Mouse (Mus musculus): ENCODE measurements around the gene Ccdc187. TPM values are rescaled to one million over a fixed set of nuclear protein-coding genes. Genes with fewer than 3 reads are reported as not detected.
A peak's percentile ranks its signal among the peaks of the same experiment; 100 is the strongest.

Gene Ccdc187
- total and polyA plus RNA-seq, 2 experiments: under 0.01 TPM; not detected in 1

DNA sequence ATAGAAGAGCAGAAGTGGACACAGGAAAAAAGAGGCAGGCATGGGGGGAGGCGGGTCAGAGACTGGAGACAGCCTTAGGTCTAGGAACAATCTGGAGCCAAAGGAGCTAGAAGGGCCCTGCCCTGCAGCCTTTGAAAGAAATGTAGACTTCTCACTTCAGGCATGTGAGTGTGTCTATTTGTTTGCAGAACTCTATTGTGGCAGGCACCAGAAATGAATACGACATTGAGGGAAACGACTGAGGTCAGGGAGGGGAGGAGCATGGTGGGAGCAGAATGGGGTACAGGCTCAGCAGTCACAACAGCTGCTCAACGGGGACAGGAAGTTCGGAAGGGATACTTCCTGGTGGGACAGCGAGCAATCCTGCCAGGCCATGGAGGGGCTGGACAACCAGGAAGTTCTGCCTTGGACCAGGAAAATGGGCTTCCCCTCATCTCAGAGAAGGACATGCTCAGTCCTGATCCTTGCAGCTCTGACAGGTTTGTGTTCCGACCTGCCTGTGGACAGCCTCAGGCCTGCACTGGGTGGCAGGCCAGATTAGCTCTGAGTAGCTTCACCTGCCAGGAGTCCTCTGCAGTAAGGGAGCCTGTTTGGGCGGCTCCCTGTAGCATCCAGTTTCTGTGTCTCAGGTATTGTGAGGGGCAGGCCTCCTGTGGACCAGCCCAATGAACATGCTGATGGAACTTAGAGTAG lies 41.7 kb downstream of the Ccdc187 start:
- H3K79me2 ChIP-seq (ENCODE audit: control insufficient read depth, insufficient read depth, low read length): no peaks in the 10 kb centered on the region
- TF ChIP-seq CTCF (IDR thresholded peaks at IDR 0.05; ENCODE audit: low read depth, low read length) (no peak), POLR2A (IDR thresholded peaks at IDR 0.05; ENCODE audit: extremely low read depth, insufficient read depth, low read length) (no peak)
- WGBS: 62% methylated on average over 8 of the region's 8 CpGs
- no peak for DNase-seq (ENCODE audit: extremely low read depth, low read depth, low spot score)
- no peak overlapping the region for H3K4me3 ChIP-seq (ENCODE audit: insufficient read depth, low read depth, low read length)
- H3K27me3 ChIP-seq (ENCODE audit: control insufficient read depth, insufficient read depth, low read length): no peaks in the 10 kb centered on the region
- H3K9ac ChIP-seq (ENCODE audit: low read depth, low read length): no peak overlapping the region
- no peak overlapping the region for H3K27ac ChIP-seq (replicated peaks; ENCODE audit: insufficient read depth, low read depth, low read length)
- H3K4me1 ChIP-seq (ENCODE audit: control insufficient read depth, insufficient read depth, low read length): no peaks in the 10 kb centered on the region
- no peaks in the 10 kb centered on the region for H3K36me3 ChIP-seq (ENCODE audit: control insufficient read depth, insufficient read depth, low read length)

DNA sequence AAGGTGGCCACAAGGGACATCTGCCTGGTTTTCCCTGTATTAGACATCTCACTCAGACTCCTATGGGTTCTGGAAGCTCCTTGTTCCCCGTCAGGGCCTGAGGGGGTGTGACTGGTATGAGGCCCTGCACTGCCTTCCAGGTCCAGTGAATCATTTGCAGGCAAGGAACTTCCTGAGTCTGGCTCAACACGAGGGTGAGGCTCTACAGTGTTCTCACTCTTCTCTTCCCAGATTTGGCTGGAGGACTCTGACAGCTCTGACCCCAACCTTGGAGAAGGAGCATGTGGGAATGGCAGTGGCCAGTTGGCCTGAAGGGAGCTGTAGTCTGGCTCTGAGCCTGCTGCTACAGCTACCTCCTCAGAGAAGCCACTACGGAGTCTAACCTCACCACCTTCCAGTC lies 46.8 kb downstream of the Ccdc187 start:
- WGBS: 57% methylated on average over 3 of the region's 3 CpGs

DNA sequence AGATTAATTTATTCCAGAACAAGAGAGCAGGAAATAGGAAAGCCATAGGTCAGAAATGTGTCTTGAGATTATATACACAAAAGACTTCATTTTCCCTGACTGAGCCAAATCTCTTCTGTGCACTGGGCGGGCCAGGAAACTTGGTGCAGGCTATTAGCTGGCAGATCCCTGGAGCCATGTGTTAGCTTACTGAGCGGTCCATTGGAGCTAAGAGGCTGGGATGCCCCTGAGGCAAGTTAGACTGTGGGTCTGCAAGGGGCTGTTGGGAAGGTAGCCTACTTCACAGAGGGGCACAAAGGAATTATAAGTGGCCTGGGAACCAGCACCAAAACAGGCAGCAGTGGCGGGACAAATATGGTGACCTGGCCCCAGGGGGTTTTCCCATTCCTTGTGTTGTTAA lies 53.5 kb downstream of the Ccdc187 start:
- H3K4me1 ChIP-seq (ENCODE audit: control insufficient read depth, insufficient read depth, low read length): peaks cover 3% of the 10 kb centered on the region
- 71% methylated on average over 3 of the region's 3 CpGs for WGBS
- no peak for TF ChIP-seq POLR2A (IDR thresholded peaks at IDR 0.05; ENCODE audit: extremely low read depth, insufficient read depth, low read length)

More for the DNA sequence above, 46.8 kb downstream of the Ccdc187 start:
- no peak for TF ChIP-seq CTCF (IDR thresholded peaks at IDR 0.05; ENCODE audit: low read depth, low read length)
- no peak for TF ChIP-seq POLR2A (IDR thresholded peaks at IDR 0.05; ENCODE audit: extremely low read depth, insufficient read depth, low read length)
- DNase-seq (ENCODE audit: extremely low read depth, low read depth, low spot score): no peak
- no peaks in the 10 kb centered on the region for H3K4me1 ChIP-seq (ENCODE audit: control insufficient read depth, insufficient read depth, low read length)
- no peak overlapping the region for H3K4me3 ChIP-seq (ENCODE audit: insufficient read depth, low read depth, low read length)
- no peaks in the 10 kb centered on the region for H3K79me2 ChIP-seq (ENCODE audit: control insufficient read depth, insufficient read depth, low read length)
- no peak overlapping the region for H3K27ac ChIP-seq (replicated peaks; ENCODE audit: insufficient read depth, low read depth, low read length)
- H3K27me3 ChIP-seq (ENCODE audit: control insufficient read depth, insufficient read depth, low read length): no peaks in the 10 kb centered on the region
- H3K36me3 ChIP-seq (ENCODE audit: control insufficient read depth, insufficient read depth, low read length): no peaks in the 10 kb centered on the region
- H3K9ac ChIP-seq (ENCODE audit: low read depth, low read length): no peak overlapping the region

DNA sequence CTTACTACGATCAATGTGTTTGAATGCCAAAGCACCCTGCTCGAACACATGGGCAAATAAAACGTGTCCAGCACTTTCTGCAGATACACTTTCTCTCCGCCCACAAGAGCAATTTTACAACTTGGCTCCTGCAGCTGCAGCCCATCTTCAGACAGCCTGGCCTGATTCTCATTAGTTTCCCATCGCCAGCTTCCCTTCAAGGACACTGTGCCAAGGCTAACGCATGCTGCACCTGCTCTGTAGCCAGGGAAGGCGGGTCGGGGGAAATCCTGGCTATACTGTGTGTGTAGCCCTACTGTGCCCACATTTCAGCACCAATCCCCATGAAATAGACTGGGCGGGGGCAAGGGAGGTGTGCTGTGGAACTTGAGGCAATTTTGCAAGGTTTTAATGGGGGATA lies 54.0 kb downstream of the Ccdc187 start:
- no peak overlapping the region for H3K4me3 ChIP-seq (ENCODE audit: insufficient read depth, low read depth, low read length)
- H3K36me3 ChIP-seq (ENCODE audit: control insufficient read depth, insufficient read depth, low read length): no peaks in the 10 kb centered on the region
- 48% methylated on average over 9 of the region's 9 CpGs for WGBS
- no peaks in the 10 kb centered on the region for H3K27me3 ChIP-seq (ENCODE audit: control insufficient read depth, insufficient read depth, low read length)
- no peak for DNase-seq (ENCODE audit: extremely low read depth, low read depth, low spot score)
- H3K4me1 ChIP-seq (ENCODE audit: control insufficient read depth, insufficient read depth, low read length): peaks cover 3% of the 10 kb centered on the region
- no peak overlapping the region for H3K9ac ChIP-seq (ENCODE audit: low read depth, low read length)
- no peaks in the 10 kb centered on the region for H3K79me2 ChIP-seq (ENCODE audit: control insufficient read depth, insufficient read depth, low read length)
- TF ChIP-seq CTCF (IDR thresholded peaks at IDR 0.05; ENCODE audit: low read depth, low read length) (no peak), POLR2A (IDR thresholded peaks at IDR 0.05; ENCODE audit: extremely low read depth, insufficient read depth, low read length) (no peak)
- H3K27ac ChIP-seq (replicated peaks; ENCODE audit: insufficient read depth, low read depth, low read length): no peak overlapping the region

More for the DNA sequence above, 53.5 kb downstream of the Ccdc187 start:
- Histone ChIP-seq H3K9ac (ENCODE audit: low read depth, low read length) (no peak overlapping the region), H3K27ac (replicated peaks; ENCODE audit: insufficient read depth, low read depth, low read length) (no peak overlapping the region), H3K27me3 (ENCODE audit: control insufficient read depth, insufficient read depth, low read length) (no peaks in the 10 kb centered on the region), H3K36me3 (ENCODE audit: control insufficient read depth, insufficient read depth, low read length) (no peaks in the 10 kb centered on the region), H3K4me3 (ENCODE audit: insufficient read depth, low read depth, low read length) (no peak overlapping the region), H3K79me2 (ENCODE audit: control insufficient read depth, insufficient read depth, low read length) (no peaks in the 10 kb centered on the region)
- no peak for DNase-seq (ENCODE audit: extremely low read depth, low read depth, low spot score)

DNA sequence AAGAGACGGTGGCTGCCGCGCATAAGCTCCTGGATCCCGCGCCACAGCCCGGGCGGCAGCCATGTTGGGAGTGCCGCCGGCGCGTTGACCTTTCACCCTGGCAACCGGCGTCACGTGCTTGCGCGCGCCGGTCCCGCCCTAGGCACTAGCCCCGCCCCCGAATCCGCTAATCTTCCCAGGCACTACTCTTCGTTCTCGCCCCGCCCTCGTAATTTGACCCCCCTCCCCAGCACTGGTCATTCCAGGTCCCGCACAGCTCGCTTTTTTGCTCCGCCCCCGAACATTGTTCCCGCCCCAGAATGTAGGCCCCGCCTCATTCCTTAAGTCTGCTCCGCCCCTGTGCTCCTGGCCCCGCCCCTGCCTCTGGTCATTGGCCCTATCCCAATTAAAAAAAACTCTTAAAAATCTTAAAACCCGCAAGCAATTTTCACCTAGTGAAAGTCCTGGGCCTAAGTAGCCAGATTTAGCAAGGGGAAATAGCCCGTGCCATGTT lies 57.0 kb downstream of the Ccdc187 start, which contains the start of gene Qsox2:
Qsox2 (minus strand) TSS at position 236 of the 493 bp plus-strand sequence.
- peaks cover 3% of the 10 kb centered on the region for H3K4me1 ChIP-seq (ENCODE audit: control insufficient read depth, insufficient read depth, low read length)
- H3K79me2 ChIP-seq (ENCODE audit: control insufficient read depth, insufficient read depth, low read length): no peaks in the 10 kb centered on the region
- no peaks in the 10 kb centered on the region for H3K36me3 ChIP-seq (ENCODE audit: control insufficient read depth, insufficient read depth, low read length)
- H3K4me3 ChIP-seq (ENCODE audit: insufficient read depth, low read depth, low read length): peak within 1 kb of the TSS; percentile 89
- TF ChIP-seq CTCF (IDR thresholded peaks at IDR 0.05; ENCODE audit: low read depth, low read length) (no peak), POLR2A (IDR thresholded peaks at IDR 0.05; ENCODE audit: extremely low read depth, insufficient read depth, low read length) (peak; percentile 54)
- H3K27ac ChIP-seq (replicated peaks; ENCODE audit: insufficient read depth, low read depth, low read length): peak within 1 kb of the TSS; percentile 20; the same call in 1 of the 2 replicates
- DNase-seq (ENCODE audit: extremely low read depth, low read depth, low spot score): peak; percentile 76
- peak within 1 kb of the TSS; percentile 88 for H3K9ac ChIP-seq (ENCODE audit: low read depth, low read length)
- WGBS: 1% methylated on average over 36 of the region's 36 CpGs
- H3K27me3 ChIP-seq (ENCODE audit: control insufficient read depth, insufficient read depth, low read length): no peaks in the 10 kb centered on the region
